Mouse (Mus musculus): Measurements from ENCODE around the gene Nos1ap.

Nos1ap gene

DNA sequence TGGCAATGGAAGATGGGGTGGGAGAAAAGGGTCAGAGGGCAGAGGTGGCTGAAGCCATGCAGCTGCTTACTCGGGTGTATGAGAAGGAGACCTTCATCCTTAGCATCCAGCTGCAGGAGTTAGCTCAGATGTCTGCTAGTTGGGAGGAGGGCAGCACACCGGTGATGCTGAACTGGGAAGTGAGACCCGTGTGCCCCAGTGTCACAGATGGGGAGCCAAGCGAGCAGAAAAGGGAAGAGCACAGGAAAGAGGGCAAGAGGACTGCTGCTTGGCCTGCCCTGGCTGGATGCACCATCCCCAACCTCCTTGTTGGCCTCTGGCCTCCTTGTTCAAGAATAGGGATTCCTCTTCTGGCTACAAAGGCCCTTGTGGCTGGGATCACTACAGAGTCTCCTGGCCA lies 290.2 kb downstream of the Nos1ap start:
- no peak for DNase-seq (ENCODE audit: extremely low read depth, low read depth)

DNA sequence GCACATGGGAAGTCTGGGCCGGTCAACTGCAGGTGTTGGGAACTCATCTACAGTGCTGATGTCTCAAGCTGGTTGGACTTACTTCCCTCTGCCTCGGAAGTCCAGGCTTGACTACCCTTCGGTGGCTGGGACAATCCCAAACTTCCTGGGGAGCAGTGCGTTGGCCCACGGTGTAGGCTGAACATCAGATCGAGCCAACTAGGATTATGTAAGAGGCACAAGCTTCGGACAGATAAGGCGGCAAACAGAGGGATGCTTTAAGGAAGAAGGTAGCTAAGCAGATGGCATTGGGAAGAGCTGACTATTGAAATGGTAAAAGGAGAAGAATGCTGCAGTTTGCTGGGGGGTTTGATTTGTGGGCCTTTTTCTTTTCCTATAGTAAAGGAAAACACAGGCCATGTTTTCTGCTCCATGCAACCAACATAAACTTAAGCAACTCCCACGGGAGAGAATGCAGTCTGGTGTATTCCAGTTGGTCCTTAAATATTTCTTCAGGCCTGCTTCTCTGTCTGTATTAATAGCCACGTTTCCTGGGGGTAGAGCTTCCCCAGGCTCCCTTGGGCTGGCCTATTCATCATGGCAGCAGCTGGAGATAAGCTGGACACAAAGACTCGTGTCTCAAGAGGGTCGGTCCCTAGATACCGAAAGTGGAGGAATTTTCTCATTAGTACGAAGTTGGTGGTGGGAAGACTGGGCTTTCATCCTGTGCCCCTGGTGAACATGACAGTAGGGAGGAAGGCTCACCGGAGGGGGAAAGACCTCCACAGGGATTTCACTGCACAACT lies 294.7 kb downstream of the Nos1ap start:
- no peak for DNase-seq (ENCODE audit: extremely low read depth, low read depth)

DNA sequence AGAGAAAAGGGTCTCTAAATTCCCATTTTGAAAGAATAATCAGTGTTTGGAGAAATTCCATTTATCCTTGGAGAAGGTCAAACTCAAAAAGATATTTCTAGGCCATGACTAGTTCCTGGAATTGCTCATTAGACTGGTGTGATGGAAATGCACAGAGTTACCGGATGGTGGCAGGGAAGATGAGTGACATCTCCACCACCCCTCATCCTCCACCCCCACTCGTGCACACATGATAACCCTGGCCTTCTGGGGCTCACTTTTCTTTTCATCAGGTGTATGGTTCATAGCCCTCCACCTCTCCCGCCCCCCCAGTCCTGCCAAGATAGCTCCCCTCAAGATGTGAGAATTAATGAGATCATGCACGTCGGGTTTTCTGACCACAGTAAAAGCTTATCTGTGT lies 296.4 kb downstream of the Nos1ap start:
- DNase-seq (ENCODE audit: extremely low read depth, low read depth) = no peak

DNA sequence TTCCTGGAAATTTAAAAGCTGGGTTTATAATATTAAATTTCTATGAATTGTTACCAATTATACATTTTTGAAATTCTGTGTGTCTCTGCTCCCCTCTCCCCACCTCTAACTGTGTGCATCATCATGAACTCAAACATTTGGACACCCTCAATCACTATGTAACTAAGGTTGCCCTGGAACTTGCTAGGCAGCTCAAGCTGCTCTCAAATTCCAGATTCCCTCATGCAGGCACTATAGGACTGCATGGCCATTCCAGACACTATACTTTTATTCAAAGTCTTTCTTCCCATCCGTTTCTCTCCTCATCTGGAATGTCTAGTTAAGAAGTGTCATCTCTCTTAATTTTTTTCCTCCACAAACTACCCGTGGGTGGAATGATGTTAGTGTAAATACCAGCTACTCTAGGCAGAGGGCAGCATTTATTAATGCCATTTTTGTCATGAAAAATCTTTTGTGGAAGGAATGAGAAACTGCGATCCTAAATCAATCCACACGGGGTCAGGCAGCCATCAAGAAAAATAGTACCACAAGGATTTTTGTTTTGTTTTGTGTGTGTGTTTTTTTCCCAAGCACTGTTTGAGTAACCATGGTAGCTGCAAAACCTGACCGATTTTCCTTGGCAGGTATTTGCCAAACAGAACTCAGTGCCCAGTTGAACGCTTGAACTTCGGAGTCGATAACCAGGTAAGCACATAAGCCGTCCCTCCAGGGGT lies 297.3 kb downstream of the Nos1ap start:
- no peak for DNase-seq (ENCODE audit: extremely low read depth, low read depth)

DNA sequence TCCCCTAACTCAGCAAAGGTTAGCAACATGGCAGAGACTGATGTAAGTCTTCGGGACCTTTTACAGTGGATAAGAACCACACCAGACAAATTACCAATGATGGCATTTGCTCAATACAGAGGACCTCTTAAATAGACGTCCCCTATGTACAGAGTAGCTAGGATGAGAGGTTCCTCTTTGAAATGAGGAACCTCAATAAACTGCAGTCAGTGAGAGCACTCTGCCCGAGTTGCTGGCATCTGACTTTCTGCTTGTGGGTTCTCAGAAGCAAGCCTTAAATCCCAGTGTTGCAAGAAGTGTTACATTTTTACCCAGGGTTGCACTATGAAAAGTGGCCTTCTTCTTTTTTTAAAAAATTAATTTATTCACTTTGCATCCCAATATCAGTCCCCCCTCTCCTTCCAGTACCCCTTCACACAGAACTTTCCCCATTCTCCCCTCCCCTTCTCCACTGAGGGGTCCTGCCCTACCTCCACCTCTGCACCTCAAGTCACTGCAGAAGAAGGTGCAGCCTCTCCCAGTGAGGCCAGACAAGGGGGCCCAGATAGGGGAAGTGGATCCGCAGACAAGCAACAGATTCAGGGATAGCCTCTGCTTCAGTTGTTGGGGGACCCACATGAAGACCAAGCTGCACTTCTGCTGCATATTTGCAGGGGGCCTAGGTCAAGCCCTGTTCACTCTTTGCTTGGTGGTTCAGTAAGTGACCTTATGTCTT lies 307.1 kb downstream of the Nos1ap start:
- DNase-seq (ENCODE audit: extremely low read depth, low read depth) = peak; percentile 32

DNA sequence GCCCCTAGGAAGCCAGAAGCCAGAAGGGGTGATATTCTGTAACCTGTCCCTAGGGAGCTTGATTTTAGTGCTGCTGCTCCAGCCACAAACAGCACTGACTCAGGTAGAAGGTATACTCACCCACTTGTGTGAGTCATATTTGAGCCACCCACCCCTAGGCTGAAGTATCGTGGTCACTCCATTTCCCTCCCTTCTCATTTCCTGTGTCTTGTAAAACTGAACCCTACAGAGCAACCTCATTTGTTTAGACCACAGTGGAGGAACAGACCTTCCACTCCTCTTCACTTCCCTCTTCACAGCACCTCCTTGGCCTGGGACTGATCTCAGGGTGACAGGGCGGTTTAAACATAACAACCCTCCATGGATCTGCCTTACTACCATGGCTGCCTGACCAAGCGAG lies 312.6 kb downstream of the Nos1ap start, which contains the start of gene Sh2d1b1:
Gene Sh2d1b1, plus strand, starts transcription at position 305 of the 400 bp plus-strand sequence.
- no peak for DNase-seq (ENCODE audit: extremely low read depth, low read depth)

DNA sequence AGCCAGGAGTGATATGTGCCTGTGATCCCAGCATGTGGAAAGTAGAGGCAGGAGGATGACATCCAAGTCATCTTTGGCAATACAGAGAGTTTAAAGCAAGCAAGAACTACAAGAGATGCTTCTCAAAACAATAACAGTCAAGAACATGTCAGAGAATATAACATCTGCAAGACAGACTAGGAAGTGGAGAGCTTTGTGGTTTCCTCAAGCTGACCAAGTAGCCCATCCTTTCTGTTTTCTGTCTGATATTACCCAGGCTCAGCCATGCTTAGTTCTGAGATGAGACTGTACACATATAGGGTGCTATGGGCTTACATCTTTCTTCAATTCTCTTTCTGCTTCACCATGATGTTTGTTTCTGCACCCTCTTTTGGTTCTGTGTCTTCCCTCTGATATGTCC lies 316.4 kb downstream of the Nos1ap start:
- no peak for DNase-seq (ENCODE audit: extremely low read depth, low read depth)

DNA sequence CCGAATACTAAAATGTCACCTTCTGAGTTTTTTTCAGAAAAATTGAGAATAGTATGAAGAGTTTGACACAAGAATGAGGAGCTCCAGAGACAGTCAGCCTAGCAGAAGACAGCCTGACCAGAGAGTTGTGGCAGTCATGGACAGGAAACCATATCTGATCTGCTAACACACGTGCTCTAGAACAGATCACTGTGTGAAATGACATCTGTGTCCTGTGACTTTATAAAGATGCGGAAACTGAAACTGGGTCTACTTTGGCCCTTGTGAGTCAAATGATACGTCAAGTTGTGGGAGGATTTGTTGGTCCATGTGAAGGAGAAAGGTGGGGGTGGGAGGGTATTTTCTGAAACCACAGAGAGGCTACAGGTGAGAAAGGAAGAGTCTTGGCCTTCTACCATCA lies 319.0 kb downstream of the Nos1ap start:
- DNase-seq (ENCODE audit: extremely low read depth, low read depth) = no peak

DNA sequence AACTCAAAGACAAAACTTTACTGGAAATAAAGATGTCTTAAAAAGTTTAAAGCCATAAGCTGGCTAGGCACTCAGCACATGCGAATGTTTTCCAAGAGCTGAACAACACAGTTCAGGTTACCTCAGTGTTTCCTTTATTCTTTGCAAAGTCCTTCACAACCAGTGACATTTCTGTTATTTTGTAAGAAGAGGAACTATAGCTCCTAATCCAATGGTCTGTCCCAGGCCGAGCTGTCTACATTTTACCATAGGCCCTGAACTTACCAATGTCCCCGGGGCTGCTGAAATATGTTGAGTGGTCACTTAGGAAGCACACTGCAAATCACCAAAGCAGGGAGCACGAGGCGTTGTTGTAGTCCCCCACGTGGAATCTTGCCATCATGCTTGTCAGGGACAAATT lies 319.4 kb downstream of the Nos1ap start:
- no peak for DNase-seq (ENCODE audit: extremely low read depth, low read depth)

DNA sequence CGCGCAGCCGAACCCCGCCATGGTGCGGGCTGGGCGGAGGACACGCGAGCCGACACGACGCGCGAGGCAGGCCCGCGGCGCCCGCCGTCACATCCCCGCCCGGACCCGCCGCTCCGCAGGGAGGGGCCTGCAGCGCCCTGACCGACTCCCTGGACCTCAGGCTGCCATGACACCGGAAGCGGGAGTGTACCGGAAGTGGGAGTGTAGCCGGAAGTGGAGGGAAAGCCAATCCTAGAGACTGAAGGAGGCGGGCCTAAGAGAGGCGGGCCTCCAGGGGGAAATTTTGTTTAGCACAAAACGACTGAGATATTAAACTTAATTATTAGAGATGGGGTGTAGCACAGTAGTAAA lies 334.1 kb downstream of the Nos1ap start:
- DNase-seq (ENCODE audit: extremely low read depth, low read depth) = no peak

DNA sequence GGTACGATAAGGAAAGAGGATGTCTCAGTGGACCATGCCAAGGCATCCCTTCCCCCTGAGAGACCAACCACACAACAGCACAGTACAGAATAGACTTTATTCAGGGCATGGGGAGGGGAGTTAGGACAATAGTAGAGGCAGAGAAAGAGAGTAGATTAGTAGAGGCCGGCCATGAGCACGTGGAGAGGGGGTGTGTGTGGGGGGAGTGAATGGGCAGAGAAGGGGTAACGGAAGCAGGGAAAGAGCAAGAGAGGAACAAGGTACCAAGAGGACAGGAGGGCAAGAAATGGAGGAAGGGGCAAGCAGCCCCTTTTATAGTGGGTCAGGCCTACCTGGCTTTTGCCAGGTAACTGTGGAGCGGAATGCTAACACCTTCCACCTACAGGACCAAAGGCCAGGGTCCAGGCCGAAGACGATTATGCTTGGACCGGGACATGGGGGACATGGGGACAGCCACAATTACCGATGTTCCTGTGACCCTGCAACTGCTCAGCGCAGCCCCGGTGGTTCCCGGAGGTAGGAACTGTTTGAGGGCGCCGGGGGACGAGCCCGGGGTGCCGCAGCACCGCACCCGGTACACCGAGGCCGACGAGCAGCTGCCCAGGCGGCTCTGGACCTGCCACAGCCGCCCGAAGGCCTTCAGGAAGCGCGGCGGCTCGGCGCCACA lies 334.6 kb downstream of the Nos1ap start:
- DNase-seq (ENCODE audit: extremely low read depth, low read depth) = no peak

All from MEL-GATA-1-ER (cell line).